Mouse (Mus musculus) right cerebral cortex, postnatal 36 days (tissue): ENCODE results near the gene Rpl9-ps1.

Experiments
- DNase-seq, 2 experiments: peaks; one replicate each; pipeline ENCODE4 v3.0.0; 2022; ENCODE audit warnings: low spot score in 2 of 2, mixed read lengths in 1 of 2

Rpl9-ps1 gene

GRCm38 (mm10) chr11:83645521-83645920, at the start of gene Rpl9-ps1:
TSS of gene Rpl9-ps1 (minus strand) at chr11:83645621.
- DNase-seq = no peak

GRCm38 (mm10) chr11:83692008-83692407, 46.6 kb upstream of the Rpl9-ps1 start:
- no peak for DNase-seq

GRCm38 (mm10) chr11:83689918-83690317, 44.5 kb upstream of the Rpl9-ps1 start:
- DNase-seq = no peak

- no peak for DNase-seq
Observed at GRCm38 (mm10) chr11:83675665-83676064, 30.2 kb upstream of the Rpl9-ps1 start.

GRCm38 (mm10) chr11:83671743-83672142, 26.3 kb upstream of the Rpl9-ps1 start:
- no peak for DNase-seq

- no peak for DNase-seq
Observed at GRCm38 (mm10) chr11:83663532-83663931, 18.1 kb upstream of the Rpl9-ps1 start.

DNA sequence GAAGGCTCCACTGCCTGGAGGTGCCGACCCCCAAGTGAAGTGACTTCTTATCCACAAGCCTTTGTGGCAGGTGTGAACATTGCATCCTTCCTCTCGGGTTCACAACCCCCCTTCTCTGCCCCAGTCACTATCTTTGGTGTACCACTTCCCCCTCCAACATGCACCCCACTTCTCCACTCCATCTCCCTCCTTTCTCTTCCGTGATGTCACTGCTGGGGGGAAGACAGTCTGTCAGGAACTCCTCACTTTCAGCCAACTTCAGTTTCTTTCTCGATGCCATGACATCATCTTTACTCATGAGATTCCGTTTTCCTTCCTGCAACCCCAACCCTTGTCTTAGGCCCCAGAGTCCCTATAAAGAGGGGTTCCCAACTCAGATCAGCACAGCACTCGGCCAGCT, 16.8 kb upstream of the Rpl9-ps1 start, which contains the start of gene Ccl4:
Gene Ccl4 (plus strand): TSS at position 381 of the 400 bp plus-strand sequence.
- DNase-seq = no peak

GRCm38 (mm10) chr11:83658797-83659196, 13.4 kb upstream of the Rpl9-ps1 start:
- DNase-seq = no peak

DNA sequence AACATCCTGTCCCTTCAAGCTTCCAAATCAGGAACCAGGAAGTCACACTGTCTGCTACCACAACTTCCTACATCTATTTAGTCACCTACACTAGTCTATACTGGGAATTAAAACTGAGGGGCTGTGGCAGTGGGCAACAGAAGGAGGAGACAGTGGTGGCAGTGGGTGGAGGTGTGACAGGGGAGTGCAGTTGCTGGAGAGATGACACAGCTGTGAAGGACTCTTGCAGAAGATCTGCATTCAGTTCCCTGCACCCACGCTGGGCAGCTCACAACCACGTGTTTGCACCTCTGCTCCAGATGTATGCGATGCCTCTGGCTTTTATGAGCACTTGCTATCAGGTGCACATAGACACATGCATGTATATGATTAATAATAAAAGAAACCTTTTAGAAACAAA, 12.1 kb upstream of the Rpl9-ps1 start:
- no peak for DNase-seq

DNA sequence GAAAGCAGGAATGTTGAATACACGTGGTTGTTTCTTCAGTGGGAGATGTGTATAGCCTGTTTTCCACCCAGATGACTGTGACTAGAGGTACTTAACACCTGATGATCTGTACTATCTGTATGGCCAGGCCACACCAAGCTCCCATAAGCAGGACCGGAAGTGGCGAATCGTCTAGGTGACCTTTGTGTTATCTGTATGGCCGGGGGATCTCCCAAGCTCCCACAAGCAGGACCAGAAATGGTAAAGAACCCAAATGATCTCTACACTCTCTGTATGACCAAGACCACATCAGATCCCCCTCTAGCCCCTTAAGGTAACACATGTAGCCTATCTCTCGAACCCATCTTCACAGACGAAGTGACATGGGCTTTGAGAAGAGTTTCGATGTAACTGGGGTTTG, 9.2 kb upstream of the Rpl9-ps1 start:
- no peak for DNase-seq

DNA sequence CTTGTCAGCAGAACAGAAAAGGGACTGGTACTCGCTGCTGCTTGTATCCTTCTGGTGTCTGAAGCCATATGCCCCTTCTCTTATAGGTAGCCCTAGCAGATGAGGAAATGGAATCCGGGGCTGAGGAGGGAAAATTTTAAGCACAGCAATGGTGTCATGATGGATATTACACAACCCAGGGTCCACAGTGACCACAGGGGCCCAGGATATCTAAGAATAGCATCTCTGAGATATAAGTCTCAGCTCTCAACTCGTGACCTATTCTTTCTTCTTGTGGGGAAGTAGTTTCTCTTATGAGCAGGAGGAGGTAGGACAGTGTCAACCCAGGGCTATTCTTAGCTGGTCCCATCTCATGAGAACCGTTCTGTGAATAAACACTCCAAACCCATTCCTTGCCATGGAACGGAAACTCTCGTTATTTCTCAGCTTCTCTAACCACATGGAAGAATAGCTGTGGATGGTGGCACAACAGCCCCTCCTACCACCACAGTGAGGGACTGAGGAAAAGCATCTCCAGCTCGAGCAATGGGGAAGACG, 4.0 kb upstream of the Rpl9-ps1 start, which contains the start of gene Ccl3:
Gene Ccl3 (minus strand): TSS at position 51 of the 537 bp plus-strand sequence.
- no peak for DNase-seq

DNA sequence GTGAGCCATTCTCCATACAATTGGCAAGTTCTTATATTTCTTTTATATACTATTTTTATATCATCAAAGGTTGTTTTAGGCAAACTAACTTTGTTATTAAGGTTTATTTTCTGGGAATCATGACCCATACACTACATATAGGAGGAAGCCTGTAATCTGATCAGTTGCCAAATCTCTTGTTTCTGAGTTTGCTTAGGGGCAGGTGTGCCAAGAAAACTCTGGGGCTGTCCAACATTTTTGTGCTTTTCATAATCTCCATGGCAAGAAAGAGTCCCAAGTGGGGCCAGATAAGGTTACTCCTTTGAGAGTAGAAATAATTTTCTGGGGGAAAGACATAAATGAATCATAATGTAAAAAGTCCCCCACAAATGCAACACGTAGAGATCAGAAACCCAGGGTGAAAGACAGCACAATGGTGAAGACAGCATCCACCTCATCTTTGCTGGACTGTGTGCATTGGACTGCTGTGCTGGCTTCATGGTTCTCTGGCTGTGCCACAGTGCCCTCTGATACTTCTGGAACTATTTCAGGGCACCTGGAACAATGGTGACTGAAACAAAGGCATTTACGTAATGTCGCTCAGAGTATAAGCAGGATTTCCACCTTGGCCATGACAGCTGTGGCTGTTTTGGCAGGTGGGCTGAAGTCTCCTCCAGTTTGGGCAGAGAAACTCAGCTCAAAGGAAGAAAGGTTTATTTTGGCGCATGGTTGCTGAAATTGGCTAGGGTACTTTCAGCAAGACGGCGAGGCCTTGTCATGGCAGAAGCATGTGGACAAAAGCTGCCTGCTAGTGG, 1.1 kb upstream of the Rpl9-ps1 start:
- no peak for DNase-seq

GRCm38 (mm10) chr11:83641216-83641615, 4.2 kb downstream of the Rpl9-ps1 start:
- DNase-seq = no peak

- no peak for DNase-seq
Observed at GRCm38 (mm10) chr11:83640141-83640540, 5.3 kb downstream of the Rpl9-ps1 start.

DNA sequence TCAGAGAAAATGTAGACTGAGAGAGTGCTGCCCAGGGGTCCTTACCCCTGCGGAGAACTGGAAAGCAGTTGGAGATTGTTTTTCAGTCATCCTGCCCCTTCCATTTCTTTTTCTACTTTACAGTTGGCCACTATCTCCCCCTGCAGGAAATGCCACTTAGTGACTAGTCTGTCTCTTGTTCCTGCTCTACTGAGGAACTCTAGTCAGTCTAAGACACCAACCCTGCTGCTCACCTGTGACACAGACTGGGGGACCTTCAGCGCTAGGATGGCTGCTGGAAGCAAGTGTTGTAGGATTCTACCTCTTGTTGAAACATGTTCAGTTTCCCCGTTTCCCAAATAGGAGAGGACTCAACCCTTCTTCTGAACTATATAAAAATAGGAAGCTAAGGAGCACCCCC, 5.9 kb downstream of the Rpl9-ps1 start:
- no peak for DNase-seq

GRCm38 (mm10) chr11:83638934-83639333, 6.5 kb downstream of the Rpl9-ps1 start:
- DNase-seq = no peak

GRCm38 (mm10) chr11:83636742-83637235, 8.6 kb downstream of the Rpl9-ps1 start:
- DNase-seq = no peak

DNA sequence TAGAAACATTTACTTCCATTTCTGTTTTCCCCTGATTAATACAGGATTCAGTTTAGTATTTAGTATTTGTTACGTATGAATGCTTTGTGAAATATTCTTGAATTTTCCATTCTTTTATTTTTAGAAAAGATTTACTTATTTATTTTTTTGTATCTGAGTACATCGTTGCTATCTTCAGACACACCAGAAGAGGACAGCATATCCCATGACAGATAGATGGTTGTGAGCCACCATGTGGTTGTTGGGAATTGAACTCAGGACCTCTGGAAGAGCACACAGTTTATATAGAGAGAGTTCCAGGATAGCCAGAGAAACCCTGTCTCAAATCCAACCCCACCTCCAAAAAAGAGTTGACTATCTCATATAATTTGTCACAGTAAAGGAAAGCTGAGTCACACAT, 10.5 kb downstream of the Rpl9-ps1 start:
- no peak for DNase-seq

- DNase-seq = no peak
Observed at GRCm38 (mm10) chr11:83634425-83634824, 11.0 kb downstream of the Rpl9-ps1 start.

GRCm38 (mm10) chr11:83632744-83633143, 12.7 kb downstream of the Rpl9-ps1 start:
- DNase-seq = no peak

DNA sequence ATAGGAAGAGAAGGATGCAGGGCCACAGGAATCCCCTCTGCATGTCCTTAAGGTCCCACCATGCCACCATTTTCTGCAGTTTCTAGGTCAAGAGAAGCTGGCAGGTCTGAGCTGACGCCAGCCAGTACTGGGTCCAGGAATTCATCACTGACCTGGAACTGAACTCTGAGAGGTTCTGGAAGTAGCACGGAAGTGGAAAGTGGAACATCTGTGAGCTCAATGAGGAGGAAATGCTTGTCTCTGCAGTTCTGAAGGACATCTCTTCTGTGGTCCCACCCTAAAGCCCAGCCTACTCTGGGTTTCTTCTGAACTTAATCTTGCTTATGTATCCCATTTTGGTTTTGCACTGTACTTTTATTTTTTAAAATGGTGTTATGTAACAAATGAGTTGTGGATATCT, 14.4 kb downstream of the Rpl9-ps1 start:
- DNase-seq = no peak

DNA sequence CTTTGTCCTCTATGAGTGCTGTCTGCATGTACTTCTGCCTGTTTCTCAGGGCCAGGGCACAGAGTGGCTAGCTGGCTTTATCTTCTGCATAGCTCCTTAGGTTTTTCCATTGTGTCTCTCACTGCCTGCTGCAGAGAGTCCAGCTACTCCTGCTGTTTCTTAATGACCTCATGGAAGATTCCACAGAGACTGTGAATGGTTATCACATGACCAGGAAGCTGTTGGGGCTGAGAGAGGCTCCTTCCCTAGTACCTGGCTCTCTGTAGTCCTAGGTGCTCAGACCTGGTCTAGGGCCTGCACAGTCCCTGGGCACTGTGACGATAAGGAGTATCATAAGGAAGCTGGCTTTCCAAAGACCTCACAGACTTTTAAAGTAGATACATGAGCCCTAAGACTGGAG, 14.8 kb downstream of the Rpl9-ps1 start:
- no peak for DNase-seq

DNA sequence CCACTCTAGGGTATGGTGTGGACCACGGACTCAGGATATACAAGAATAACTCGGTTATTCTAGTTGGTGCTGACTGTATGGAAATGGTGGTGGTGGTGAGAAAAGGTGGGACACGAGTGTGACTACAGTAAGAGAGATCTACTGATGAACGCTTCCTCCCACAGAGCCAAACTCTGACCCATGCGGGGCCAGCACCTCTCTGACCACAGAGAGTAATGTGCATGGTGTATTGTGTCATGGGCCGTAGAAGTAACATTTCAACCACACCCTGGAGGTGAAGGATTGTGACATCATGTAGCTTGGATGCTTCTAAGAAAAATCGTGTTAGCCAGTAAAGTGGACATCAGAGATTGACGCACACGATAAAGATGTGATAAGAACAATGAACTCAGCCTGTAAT, 16.6 kb downstream of the Rpl9-ps1 start:
- DNase-seq = no peak
